Mouse (Mus musculus) spleen, adult 2 months (tissue): ENCODE data around the gene Hs3st6.

Experiments used
- CTCF ChIP-seq: fragments of 200-500 bp; IDR thresholded peaks from 2 replicates; pipeline ENCODE4 v1.5.1; 2011; ENCODE audit warnings: mild to moderate bottlenecking, inconsistent platforms; ENCODE audit not compliant: insufficient read depth, insufficient read length, insufficient replicate concordance; ENCODE audit errors: extremely low read depth
- POLR2A ChIP-seq: fragments of 200-500 bp; IDR thresholded peaks from 2 replicates; pipeline ENCODE4 v1.6.1; 2011; ENCODE audit warnings: low read depth, low read length, inconsistent platforms

GRCm38 (mm10) chr17:24799476-24799875 is 46.7 kb downstream of the Hs3st6 start:
- no peak for TF ChIP-seq CTCF
- TF ChIP-seq POLR2A, result no peak
